Mouse (Mus musculus) R1 (cell line): ENCODE measurements at regions not wholly inside any gene's neighbourhood (a gene's known extent, or its start where the extent isn't known, plus 50 kb on each side); places are given as distances from the start of the nearest gene placed in this dataset.

Source experiments
- DNase-seq: peaks from one replicate; pipeline ENCODE4 v3.0.0-alpha.2; 2018; ENCODE audit warnings: low read depth, low spot score

DNA sequence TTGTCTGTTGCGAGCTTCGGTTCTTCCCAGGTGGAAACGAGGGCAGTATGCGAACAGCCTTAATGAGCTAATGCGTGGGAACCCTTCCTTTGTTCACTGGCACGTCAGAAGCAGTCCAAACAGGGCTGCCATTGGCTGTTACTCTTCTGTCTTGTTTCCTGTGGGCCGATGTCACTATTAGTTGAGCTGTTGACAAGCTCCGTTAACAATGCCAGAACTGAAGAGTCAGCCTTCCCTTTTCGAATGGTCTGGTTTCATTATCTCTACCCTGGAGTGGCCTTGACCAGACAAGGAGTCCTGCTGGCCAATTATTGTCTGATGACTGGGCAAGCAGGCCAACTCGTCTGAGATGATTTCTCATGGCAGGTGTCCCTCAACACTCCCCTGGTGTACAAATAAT lies 230.1 kb downstream of the Gm11011 start:
- DNase-seq, result no peak

DNA sequence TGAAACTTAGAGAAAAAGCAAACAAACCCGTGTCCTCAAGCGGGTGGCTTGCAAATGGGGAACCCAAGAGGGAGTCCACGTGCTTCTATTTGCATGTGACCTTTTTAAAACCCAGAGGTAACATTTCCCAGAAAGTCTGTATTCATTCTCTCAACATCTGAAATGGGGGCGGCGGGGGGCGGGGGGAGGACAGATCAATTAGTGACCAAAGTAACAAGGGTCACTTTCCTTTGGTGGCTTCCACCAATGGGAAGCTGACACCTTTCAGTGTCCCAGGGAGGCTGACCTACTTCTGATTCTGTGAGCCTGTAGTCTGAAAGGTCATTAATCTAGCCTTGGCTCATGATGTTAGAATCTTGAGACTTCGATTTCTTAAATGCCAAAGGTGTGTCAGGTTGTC lies 236.0 kb downstream of the Gm11011 start:
- no peak for DNase-seq

DNA sequence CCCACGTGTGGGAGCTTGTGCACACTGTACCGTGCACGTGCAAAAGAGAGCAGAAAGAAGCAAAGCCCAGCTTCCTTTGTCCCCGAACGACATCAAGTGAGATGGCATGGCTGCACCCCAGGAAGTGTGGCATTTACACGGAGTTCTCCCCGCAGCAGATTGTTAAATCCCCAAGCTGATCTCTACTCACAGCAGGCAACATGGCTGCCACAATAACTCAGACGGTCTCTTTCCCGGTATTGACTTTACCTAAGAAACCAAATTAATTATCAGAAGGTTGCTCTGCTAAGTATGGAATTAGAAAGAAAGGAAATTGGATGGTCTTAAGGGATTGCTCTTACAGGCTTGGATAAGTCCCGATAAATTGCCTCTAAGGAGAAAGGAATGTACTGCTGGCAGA lies 241.4 kb downstream of the Gm11011 start:
- no peak for DNase-seq

DNA sequence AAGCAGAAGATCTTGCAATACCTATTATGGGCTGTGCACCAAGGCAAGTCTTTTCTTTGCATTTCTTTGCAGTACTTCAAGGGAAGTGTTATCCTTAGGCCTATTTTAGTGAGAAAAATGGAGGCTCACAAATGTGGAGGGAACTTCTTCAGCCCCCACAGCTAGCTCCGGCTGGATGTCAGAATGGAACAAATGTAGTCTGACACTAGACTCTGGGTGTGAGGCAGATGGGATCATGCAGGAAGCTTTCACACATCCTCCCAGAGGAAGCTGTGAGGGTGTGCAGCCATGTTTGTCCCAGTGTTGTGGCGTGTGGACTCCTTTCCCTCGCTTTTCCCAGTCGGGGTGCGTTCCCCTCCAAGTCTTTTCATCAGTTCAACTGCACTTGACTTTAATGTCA lies 268.0 kb downstream of the Gm11011 start:
- no peak for DNase-seq

DNA sequence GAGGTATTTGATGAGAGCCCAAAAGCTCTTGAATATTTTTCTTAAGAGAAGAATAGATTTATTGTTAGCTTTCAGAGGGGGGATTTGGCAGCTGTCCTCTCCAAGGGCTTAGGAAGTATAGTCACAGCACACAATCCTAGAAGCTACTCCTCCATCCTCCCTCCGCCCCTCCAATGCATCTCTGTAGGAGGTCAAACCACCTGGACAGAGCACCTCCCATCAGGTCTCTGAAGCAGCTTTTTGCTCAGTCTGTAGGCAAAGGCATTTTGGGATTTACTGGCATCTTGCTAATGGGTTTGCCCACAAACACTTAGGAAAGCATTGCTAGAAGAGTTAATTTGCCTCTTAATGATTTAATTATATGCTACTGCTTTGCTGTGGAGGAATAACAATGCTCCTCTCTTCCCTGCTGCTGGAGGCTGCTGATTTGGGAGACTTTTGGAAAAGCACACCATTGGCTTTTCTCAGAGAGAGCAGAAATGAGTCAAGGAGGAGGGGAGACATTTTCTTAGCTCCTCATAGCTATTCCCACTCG lies 273.1 kb downstream of the Gm11011 start:
- peak; percentile 75 for DNase-seq

DNA sequence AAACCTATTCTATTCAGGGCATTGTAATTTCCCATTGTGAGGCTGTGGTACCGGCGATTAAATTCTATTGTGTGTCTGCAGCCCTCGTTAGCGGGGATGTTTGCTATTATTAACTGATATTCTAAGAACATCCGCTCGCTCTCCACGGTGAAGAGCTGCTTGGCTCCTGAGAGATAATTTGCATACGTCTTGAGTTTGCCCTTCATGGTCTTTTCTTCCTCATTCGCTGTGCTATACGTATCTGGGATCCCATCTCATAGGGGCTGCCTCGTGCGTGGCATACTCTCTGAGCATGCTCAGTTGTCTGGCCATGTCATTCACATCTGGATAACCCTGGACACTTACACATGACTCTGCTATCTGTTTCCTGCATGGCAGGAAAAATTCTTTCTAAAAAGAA lies 275.7 kb downstream of the Gm11011 start:
- DNase-seq, result peak; percentile 69

DNA sequence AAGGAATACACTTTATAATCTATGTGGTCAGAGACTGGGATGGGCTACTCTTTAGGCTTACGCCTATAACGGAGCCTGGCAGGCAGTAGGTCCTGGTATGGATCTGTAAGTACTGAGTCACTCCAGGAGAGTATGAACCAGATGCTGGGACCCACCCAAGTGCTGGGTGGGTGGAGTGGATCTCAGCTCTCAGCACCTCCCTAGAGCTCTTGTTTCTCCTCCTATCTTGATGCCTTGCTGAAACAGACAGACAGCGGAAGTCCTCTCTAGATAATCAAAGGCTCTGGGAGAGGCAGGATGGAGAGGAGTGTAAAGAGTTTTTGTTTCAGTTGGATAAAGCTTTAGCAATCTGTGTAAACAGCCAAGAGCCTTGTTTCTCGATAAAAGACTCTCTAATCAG lies 276.2 kb downstream of the Gm11011 start:
- DNase-seq, result peak; percentile 83

DNA sequence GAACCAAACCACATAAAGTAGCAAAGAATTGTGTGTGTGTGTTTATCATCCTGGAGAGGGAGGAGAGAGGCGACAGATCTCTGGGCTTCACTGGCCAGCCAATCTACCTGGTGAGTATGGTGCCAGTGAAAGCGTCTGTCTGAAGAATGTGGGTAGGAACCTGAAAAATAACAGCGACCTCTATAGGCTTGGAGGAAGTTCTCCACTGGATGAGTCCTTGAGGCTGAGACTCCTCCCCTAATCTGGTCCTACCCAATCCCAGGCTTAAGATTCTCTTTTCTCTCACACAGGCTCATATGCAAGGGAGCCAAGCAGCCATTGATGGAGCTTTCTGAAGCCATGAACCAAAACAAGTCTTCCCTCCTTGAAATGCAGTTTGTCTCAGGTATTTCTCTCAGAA lies 283.2 kb downstream of the Gm11011 start:
- peak; percentile 96 for DNase-seq

DNA sequence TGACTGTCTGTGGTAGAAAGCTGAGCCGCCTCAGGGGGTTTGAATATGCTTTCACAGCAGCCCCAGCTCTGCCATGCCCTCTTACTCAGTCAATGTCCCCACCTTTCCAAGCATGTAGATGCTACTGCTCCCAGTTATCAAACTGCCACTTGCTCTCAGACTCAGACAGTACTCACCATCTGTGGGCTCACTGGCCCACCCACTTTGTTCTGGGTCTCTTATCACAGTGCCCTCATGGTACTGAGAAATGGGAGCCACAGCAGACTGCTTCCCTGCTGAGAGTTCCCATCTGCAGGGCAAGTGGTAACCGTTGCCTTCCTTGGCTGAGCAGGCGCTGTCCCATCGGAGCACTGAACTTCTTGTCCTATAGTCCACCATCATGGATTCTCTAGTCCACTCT lies 286.6 kb downstream of the Gm11011 start:
- no peak for DNase-seq

DNA sequence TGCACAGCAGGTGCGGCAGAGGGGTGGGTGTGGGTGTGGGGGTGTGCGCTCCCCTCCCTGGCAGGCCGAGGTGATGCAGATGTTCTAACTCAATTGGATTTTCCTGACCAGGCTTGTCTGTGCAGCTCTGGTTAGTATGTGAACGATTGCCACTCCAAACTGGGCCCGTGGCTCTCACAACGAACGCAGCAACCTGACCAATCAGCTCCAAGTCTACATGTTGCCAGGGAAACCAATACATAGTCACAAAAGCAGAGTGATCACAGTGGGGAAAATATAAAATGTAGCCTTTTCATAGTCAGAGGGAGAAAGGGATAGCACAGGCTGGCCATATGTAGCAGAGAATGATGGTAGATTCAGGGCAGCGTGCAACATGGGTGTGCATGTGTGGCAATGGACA lies 287.1 kb downstream of the Gm11011 start:
- DNase-seq, result peak; percentile 43

DNA sequence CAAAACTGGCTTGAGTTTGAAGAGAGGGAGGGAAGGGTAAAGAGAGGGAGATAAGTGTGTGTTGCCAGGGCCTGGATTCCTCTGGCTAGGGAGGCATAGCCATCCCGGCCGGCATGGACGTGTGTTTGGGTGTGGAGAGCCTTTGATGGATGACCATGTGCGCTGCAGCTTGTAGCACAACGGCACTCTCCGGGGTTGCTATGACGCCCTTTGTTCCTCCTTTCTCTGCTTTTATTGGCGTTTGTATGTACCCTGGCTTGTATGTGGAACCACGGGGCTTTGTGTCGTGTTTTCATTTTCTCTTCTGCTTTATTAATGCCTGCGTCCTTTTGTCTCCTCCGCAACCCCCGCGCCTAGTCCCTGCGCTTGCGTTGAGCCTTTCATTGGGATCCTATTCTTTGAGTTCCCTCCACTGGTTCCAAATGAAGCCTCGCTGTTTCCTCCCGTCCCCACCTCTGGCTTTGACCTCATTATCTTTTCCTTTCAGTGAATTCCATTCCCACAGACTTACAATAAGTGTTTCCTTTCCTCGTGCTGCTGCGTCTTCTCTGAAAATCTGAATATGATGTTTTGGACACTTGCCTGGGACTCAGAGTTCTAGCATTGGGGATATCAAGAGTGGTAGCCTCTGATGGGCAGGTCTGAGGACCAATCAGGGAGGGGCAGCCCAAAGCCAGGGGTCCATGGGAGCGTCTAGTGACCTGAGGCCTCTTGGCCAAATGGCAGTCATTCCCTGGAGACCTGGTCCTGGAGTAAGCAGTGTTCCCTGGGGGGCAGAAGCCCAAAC lies 289.5 kb downstream of the Gm11011 start:
- DNase-seq, result peak; percentile 68

DNA sequence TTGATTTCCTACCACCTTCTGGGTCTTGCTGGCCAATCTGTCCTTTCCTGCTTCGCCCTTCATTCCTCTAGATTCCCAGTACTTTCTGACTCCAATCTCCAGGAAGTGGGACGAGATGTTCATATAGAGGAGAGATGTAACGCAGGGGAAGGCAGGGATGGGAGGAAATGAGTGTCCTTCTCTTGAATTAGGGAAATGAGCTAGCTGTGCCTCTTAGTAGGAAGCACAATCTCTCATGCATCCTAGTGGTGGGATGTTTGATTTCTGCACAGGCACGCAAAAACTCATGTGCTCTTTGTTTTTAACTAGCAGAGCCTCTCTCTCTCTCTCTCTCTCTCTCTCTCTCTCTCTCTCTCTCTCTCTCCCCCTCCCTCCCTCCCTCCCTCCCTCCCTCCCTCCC lies 290.3 kb downstream of the Gm11011 start:
- DNase-seq, result no peak

DNA sequence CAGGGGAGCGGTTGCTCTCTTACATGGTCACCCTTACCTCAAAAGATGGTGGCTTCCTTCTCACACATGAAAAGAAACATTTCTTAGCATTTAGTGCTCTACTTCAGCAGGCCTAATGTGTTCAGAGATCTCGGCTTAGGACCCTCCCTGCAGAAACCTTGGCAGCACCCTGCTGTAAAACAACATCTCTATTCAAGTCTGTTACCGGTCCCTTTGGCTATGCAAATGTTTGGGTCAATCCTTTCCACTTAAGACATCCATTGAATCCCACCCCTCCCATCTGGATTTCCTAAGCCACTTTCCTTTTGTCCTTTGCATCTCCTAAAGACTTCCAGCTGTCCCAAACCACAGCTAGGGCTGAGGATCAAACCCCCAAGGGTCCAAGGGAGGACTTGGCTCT lies 294.2 kb downstream of the Gm11011 start:
- DNase-seq, result peak; percentile 90

DNA sequence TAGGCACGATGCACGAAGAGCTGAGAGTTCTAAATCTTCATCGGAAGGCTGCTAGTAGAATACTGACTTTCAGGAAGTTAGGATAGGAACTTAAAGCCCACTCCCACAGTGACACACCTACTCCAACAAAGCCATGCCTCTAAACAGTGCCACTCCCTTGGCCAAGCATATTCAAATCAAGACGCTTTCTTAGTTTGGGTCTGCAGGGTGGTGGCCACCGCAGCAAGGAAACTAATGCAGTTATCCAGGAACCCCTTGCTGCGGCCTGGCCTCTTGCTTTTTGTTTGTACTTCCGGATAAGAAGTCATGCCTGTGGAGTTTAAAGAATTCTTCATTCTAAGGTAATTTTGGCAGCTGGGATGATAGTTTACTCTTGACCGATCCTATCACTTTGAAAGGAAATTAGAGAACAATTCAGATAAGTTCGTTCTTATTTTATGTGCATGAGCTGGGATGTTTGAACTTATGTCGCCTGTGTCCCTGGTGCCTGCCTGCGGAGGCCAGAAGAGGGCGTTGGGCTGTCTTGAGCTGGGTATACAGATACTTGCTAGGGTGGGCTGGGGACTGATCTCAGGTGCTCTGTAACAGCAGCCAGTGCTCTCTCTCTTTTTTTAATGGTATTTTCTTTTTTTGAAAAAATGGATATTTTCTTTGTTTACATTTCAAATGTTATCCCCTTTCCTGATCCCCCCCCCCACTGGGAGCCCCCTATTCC lies 298.5 kb downstream of the Gm11011 start:
- DNase-seq, result peak; percentile 99

DNA sequence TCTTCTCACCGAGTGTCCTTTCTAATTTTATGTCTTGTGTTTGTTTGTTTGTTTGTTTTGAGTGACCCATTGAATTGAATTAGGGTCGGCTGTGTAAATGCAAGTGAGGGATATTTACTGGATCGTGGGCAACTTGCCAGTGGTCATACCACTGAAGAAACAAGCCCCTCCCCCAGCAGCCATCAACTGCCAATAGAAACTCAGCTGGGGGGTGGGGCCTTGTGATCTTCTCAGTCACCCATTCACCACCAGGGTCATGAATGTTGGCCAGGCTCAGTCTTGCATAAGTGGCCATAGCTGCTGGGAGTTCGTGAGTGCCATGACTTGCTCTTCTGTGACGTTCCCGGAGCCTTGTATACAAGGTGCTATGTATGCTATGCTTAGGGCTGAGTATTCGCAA lies 300.8 kb downstream of the Gm11011 start:
- peak; percentile 85 for DNase-seq

DNA sequence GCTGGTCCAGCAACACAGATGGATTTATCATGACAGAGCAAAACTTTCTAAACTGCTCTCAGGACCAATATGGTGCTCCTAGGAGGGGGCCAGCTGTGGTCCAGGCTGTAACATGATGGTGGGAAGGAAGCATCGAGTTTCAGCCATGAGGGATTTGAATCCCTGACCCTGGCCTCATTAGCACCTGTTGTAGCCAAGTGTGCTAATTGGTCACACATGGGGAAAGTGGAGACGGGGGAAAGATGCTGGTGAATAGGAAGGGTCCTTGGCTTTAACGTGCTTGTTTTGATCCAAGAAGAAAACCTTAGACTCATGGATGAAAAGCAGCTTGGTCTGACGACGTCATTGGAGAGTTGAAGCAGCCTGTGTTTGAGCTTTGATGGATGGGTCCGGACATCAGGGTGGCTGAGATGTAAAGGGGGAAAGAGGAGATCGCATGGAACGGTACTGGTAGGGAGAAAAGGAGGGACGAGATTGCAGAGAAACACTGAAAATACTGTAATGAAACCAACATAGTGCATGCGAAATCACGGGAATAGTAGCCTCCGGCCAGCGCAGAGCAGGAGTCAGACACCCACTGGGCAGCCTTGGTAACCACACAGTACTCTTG lies 304.9 kb downstream of the Gm11011 start:
- no peak for DNase-seq

DNA sequence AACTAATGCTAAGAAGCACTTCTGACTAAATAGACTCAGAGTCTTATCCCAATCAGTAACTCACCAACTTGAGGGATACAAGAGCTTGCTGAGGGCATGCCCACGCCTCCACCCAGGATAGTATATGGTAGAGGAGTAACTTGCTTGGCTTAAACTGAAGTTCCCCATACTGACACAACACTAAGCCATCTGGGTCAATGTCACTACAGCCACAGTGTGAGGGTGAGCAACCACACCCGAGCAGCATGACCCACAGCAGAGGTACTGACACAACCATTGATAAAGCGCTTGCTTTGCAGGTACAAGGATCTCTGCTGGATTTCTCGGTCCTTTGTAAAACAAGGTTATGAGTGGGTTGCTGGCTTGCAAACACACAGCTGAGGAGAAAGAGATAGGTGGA lies 312.2 kb downstream of the Gm11011 start:
- no peak for DNase-seq

DNA sequence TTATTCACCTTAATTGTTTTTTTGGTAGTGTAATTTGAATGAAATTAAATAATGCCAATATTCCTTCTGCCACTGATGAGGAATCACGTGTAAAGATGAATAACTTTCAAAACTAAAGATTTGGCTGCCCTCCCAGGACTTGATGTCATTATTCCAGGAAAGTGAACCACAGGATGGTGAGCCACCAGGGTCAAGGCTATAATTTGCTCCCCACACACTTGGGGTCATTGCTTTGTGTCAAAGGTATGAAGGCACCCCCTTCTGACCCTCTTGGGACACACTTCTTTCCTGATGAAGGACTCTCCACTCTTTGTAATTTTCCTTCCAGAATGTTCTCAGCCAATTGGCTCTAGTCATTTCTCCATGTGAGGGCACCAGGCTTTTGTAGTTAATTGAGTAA lies 313.4 kb downstream of the Gm11011 start:
- DNase-seq, result no peak

DNA sequence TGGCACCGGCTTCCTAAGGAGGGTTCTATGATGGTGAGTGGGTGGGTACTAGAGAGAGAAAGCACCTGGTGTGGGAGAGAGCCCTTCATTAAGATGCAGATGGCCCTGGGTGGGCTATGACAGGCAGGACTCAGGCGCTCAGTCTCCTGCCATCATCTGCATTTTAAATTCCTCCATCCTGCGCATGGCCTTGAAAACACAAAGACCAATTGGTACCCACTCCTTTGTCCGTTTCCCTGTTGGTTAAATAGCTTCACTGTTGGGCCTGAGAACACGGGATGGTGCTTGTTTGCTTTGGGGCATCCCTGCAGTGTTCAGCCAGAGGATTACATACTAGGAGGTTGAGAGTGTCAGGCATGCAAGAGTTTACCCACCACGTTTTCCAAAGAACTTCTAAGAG lies 314.9 kb downstream of the Gm11011 start:
- DNase-seq, result peak; percentile 66

DNA sequence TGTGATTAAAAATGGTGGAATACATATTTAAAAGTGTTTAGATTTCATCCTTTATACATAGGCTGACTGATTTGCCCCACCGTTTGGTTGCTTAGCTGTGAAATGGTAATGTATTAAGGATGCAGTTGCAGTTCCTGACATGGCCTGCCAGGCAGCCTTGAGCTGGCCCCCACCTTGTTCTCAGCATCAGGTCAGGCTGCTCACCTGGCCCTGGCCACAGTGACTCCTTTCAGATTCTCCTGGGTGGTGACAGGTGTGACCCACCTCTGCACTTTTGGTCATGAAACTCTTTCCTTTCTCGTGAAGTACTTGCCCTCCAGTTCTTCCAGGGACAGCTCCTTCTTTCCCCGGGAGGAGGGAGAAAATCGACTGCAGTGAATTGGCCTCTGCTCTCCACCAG lies 315.5 kb downstream of the Gm11011 start:
- peak; percentile 35 for DNase-seq

DNA sequence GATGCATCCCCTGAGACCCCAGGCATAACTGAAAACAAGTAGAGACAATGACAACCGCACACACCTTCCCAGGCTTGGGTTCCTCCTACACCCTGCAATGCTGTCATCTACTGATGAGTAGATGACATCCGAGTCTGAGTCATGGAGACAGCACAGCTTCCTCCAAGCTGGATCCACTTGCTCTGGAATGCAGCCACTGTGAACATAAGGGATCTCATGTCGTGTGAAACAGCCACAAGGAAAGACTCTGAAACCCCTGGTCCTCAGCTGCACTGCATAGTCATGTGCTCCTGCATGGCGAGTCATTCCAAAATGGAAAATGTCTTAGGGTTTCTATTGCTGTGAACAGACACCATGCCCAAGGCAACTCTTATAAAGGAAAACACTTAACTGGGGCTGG lies 305.2 kb upstream of the Zfp64 start:
- no peak for DNase-seq

DNA sequence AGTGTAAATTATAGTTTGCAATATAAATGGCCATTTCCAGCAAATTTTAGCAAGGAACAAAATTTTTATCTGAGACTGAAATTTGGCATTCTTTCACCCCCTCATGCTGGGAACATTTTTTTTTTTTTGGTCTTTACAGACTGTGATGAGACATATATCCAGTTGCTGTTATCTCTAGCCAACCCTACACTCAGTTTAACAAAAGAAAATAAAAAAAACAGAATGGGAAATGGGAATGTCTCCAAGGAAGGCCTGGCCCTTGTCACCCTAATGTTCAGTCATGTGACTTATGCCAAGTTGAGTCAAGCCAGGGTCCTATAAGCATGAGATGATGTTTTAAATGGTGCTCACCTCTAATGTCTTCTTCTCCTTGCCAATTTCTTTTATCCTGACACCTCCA lies 289.2 kb upstream of the Zfp64 start:
- no peak for DNase-seq

DNA sequence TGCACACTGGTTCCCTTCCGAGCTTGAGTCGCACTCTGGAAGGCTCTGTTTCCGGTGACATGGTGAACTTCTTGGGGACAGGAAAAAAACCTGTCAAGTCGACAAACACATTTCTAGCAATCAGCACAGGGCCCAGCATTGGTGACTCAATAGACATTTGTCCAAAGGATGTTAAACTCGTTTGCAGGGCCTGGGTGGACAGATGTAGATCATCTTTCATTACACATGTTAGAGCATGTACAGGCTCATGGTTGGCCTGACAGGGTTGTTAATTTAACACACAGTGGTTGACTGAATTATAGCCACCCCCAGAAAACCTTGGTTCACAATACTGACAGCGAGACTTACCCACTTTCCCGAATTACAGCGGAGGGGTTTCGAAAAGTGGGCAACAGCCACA lies 288.6 kb upstream of the Zfp64 start:
- no peak for DNase-seq
